Mouse (Mus musculus) erythroblast, embryonic 14.5 days (primary cell): ENCODE data around the gene Scn2a.

Experiments
- GATA1 ChIP-seq: IDR thresholded peaks from 2 replicates; pipeline ENCODE4 v1.6.1; 2012; ENCODE audit warnings: low read length, inconsistent platforms, mixed read lengths
- TAL1 ChIP-seq: IDR thresholded peaks from 3 replicates; pipeline ENCODE4 v1.6.1; 2012; ENCODE audit warnings: low read length, inconsistent platforms, mixed read lengths

- TF ChIP-seq TAL1 (no peak), GATA1 (no peak)
Observed at GRCm38 (mm10) chr2:65782442-65782841, 161.9 kb downstream of the Scn2a start.
